ENCODE assay signal across 19 mouse cellular contexts in genomic region chr4:55722388-55722787, GRCm38 (mm10).
DNase-seq lines count a peak whose midpoint lies in the region; ATAC-seq and TF ChIP-seq lines count a peak whose summit lies in the region.
"Had no signal": no experiment of that assay in that cellular context is flagged by ENCODE, and none has a peak within 500 bp of the region (broad histone marks: within the 10 kb centered on the region; RNA-seq: fewer than 3 reads in every experiment).

No protein-coding gene starts in this region.

- H3K4me2 ChIP-seq in heart, embryonic 16.5 days (ENCODE audit: low read depth, low read length) = no peak overlapping the region
- no peak overlapping the region for H3K4me2 ChIP-seq in lung, postnatal 0 days (replicated peaks; ENCODE audit: low read depth, low read length)
- H3K4me2 ChIP-seq: forebrain, embryonic 13.5 days; heart, embryonic 13.5 days; neural tube, embryonic 13.5 days; stomach, embryonic 15.5 days had no signal

- H3K9ac ChIP-seq in heart, embryonic 16.5 days (ENCODE audit: low read length) = no peak overlapping the region
- H3K9ac ChIP-seq in lung, postnatal 0 days (replicated peaks; ENCODE audit: low read depth) = no peak overlapping the region
- H3K9ac ChIP-seq: forebrain, embryonic 13.5 days; heart, embryonic 13.5 days; liver, embryonic 14.5 days; neural tube, embryonic 13.5 days; stomach, embryonic 15.5 days had no signal

- no peak overlapping the region for H3K4me3 ChIP-seq in heart, embryonic 16.5 days (ENCODE audit: low read length)
- H3K4me3 ChIP-seq in lung, postnatal 0 days (ENCODE audit: low read depth, low read length) = no peak overlapping the region
- H3K4me3 ChIP-seq: embryonic facial prominence, embryonic 10.5 days; forebrain, embryonic 13.5 days; heart, embryonic 13.5 days; layer of hippocampus, adult 2 months; megakaryocyte, embryonic 14.5 days; neural tube, embryonic 13.5 days; stomach, embryonic 15.5 days had no signal

- H3K36me3 ChIP-seq in heart, embryonic 16.5 days (ENCODE audit: control insufficient read depth, insufficient read depth) = no peaks in the 10 kb centered on the region
- H3K36me3 ChIP-seq in lung, postnatal 0 days (ENCODE audit: insufficient read depth, low read length) = no peaks in the 10 kb centered on the region
- H3K36me3 ChIP-seq: embryonic facial prominence, embryonic 10.5 days; heart, embryonic 13.5 days; neural tube, embryonic 13.5 days; stomach, embryonic 15.5 days had no signal

- H3K4me1 ChIP-seq in heart, embryonic 16.5 days (ENCODE audit: control insufficient read depth, insufficient read depth, low read length) = peaks cover 10% of the 10 kb centered on the region
- peaks cover 7% of the 10 kb centered on the region; the same call in 1 of the 2 replicates for H3K4me1 ChIP-seq in lung, postnatal 0 days (ENCODE audit: insufficient read depth, low read depth, low read length)
- H3K4me1 ChIP-seq: megakaryocyte, embryonic 14.5 days had no signal

- intact Hi-C loops in heart, postnatal 10 days (cut with DNase I) = no loop called here

- no peak for DNase-seq in heart, postnatal 10 days
- peak; percentile 63 for DNase-seq in adipocyte (ENCODE audit: low spot score)
- peak; percentile 87 for DNase-seq in lung, postnatal 0 days (ENCODE audit: low spot score)
- DNase-seq in skeletal muscle tissue, adult 2 months (ENCODE audit: low read depth, low spot score) = peak; percentile 55
- no peak for DNase-seq in frontal cortex, postnatal 36 days (ENCODE audit: low spot score in 2 of 2)
- DNase-seq in retina, embryonic 14.5 days (ENCODE audit: low spot score) = no peak
- DNase-seq: cerebellum, adult 2 months; right cerebral cortex, postnatal 14 days had no signal

- WGBS in heart, embryonic 16.5 days = 39% methylated on average over 8 of the region's 8 CpGs
- 29% methylated on average over 8 of the region's 8 CpGs for WGBS in lung, postnatal 0 days

- H3K9me3 ChIP-seq in heart, embryonic 16.5 days (replicated peaks; ENCODE audit: control insufficient read depth, low read length) = no peaks in the 10 kb centered on the region
- no peaks in the 10 kb centered on the region for H3K9me3 ChIP-seq in lung, postnatal 0 days (ENCODE audit: low read length)
- H3K9me3 ChIP-seq: embryonic facial prominence, embryonic 10.5 days; forebrain, embryonic 13.5 days; heart, embryonic 13.5 days; neural tube, embryonic 13.5 days; stomach, embryonic 15.5 days had no signal

- TF ChIP-seq EP300 in lung, postnatal 0 days (IDR thresholded peaks at IDR 0.05) = peak; percentile 30; the same call in 1 of the 2 replicates

- no peaks in the 10 kb centered on the region for H3K27me3 ChIP-seq in heart, embryonic 16.5 days (ENCODE audit: control insufficient read depth, insufficient read depth, low read length)
- no peaks in the 10 kb centered on the region; the same call in 1 of the 2 replicates for H3K27me3 ChIP-seq in lung, postnatal 0 days (replicated peaks; ENCODE audit: insufficient read depth, low read length)
- H3K27me3 ChIP-seq: forebrain, embryonic 13.5 days; megakaryocyte, embryonic 14.5 days; neural tube, embryonic 13.5 days; stomach, embryonic 15.5 days had no signal

- no peak; the same call in 1 of the 2 replicates for TF ChIP-seq CTCF in lung, postnatal 0 days (IDR thresholded peaks at IDR 0.05)

- no peak overlapping the region for H3K27ac ChIP-seq in heart, embryonic 16.5 days (ENCODE audit: low read length)
- peak overlapping the region; percentile 49; the same call in 1 of the 2 replicates for H3K27ac ChIP-seq in lung, postnatal 0 days (ENCODE audit: low read length)
- H3K27ac ChIP-seq: embryonic facial prominence, embryonic 10.5 days; forebrain, embryonic 13.5 days; heart, embryonic 13.5 days; kidney, postnatal 0 days; layer of hippocampus, adult 2 months; liver, embryonic 14.5 days; neural tube, embryonic 13.5 days; stomach, embryonic 15.5 days had no signal

- peak; percentile 56 for ATAC-seq in heart, embryonic 16.5 days (replicated peaks; ENCODE audit: extremely low read depth, insufficient read depth, low FRiP score)
- peak; percentile 85 for ATAC-seq in lung, postnatal 0 days
- ATAC-seq: activated CD4-positive, CD25-positive, alpha-beta regulatory T cell, adult 4 months had no signal

Comparison
In these comparisons a context has a peak if more than half of its experiments do, and no peak if none do; other contexts are left out.
1. DNase-seq: peak in adipocyte (single experiment), lung, postnatal 0 days (single experiment) and skeletal muscle tissue, adult 2 months (single experiment); none in heart, postnatal 10 days (0 of 2), frontal cortex, postnatal 36 days (0 of 2) and retina, embryonic 14.5 days (single experiment).